Mouse (Mus musculus) heart, embryonic 14.5 days (tissue): ENCODE measurements around the gene Psmd9. TPM values are rescaled to one million over a fixed set of nuclear protein-coding genes. Genes with fewer than 3 reads are reported as not detected.

ENCODE experiments used
- ATAC-seq: fragments of 200-750 bp; cut with Nextera tagmentation; 2 replicates; pipeline ENCODE4 v1.8.0; 2017; ENCODE audit warnings: low read depth, moderate TSS enrichment; ENCODE audit not compliant: insufficient number of reproducible peaks, insufficient read depth, low FRiP score
- H3K27ac ChIP-seq, 2 experiments: fragments of 200-500 bp in 1 of 2; fragments of 300-500 bp in 1 of 2; sonication (generic) in 1 of 2; replicated peaks in 1 of 2; 2 replicates each; pipeline ENCODE4 v1.5.1; 2012 to 2014; ENCODE audit warnings: low read depth in 2 of 2, low read length in 2 of 2, control low read depth in 1 of 2, mild to moderate bottlenecking in 1 of 2, mixed read lengths in 1 of 2; ENCODE audit not compliant: control insufficient read depth in 1 of 2, insufficient read depth in 1 of 2
- H3K27me3 ChIP-seq: fragments of 300-500 bp; sonication (generic); 2 replicates; pipeline ENCODE4 v1.6.1; 2014; ENCODE audit warnings: mild to moderate bottlenecking, low read length, control low read depth; ENCODE audit not compliant: control insufficient read depth, insufficient read depth
- H3K36me3 ChIP-seq: fragments of 300-500 bp; sonication (generic); 2 replicates; pipeline ENCODE4 v1.6.1; 2014; ENCODE audit warnings: mild to moderate bottlenecking, control low read depth, low read length, mixed read lengths; ENCODE audit not compliant: control insufficient read depth, insufficient read depth
- H3K4me1 ChIP-seq, 2 experiments: fragments of 200-500 bp in 1 of 2; fragments of 300-500 bp in 1 of 2; sonication (generic) in 1 of 2; 2 replicates each; pipeline ENCODE4 v1.6.1; 2012 to 2014; ENCODE audit warnings: low read length in 2 of 2, control low read depth in 1 of 2, mixed read lengths in 1 of 2; ENCODE audit not compliant: control insufficient read depth in 2 of 2, insufficient read depth in 2 of 2
- H3K4me2 ChIP-seq: fragments of 300-500 bp; sonication (generic); 2 replicates; pipeline ENCODE4 v1.6.1; 2014; ENCODE audit warnings: mild to moderate bottlenecking, low read length
- H3K4me3 ChIP-seq, 2 experiments: fragments of 200-500 bp in 1 of 2; fragments of 300-500 bp in 1 of 2; sonication (generic) in 1 of 2; 2 replicates each; pipeline ENCODE4 v1.5.1; 2012 to 2014; ENCODE audit warnings: low read length in 2 of 2, mild to moderate bottlenecking in 2 of 2, control low read depth in 1 of 2, low read depth in 1 of 2, moderate library complexity in 1 of 2; ENCODE audit not compliant: control insufficient read depth in 1 of 2, insufficient read depth in 1 of 2
- H3K9ac ChIP-seq: fragments of 300-500 bp; sonication (generic); 2 replicates; pipeline ENCODE4 v1.6.1; 2014; ENCODE audit warnings: mild to moderate bottlenecking, low read length
- H3K9me3 ChIP-seq: fragments of 300-500 bp; sonication (generic); 2 replicates; pipeline ENCODE4 v1.6.1; 2016; ENCODE audit warnings: low read length, control low read depth; ENCODE audit not compliant: control insufficient read depth
- WGBS: fragments of 180-500 bp; shearing (Covaris S2); extraction: QIAGEN DNeasy Blood & Tissue Kit; methylation state at CpG from one replicate; pipeline ENCODE4 v1.1.7; 2014; 5-methylcytosine and 5-hydroxymethylcytosine counted together
- polyA plus RNA-seq: library from polyadenylated mRNA; unstranded; fragments of >200 nt; fragmentation: Nextera tagmentation; extraction: Ambion mirVana; gene quantifications from 2 replicates; pipeline ENCODE4 v1.2.1, GENCODE M21; 2014

Psmd9 gene
- polyA plus RNA-seq, 1 experiment from 2014 or later: 64.3 TPM

- Histone ChIP-seq H3K27ac (peak overlapping the region; percentile 100), H3K9me3 (no peaks in the 10 kb centered on the region), H3K4me2 (peak overlapping the region; percentile 95), H3K36me3 (0 out of 2 replicates have a peak, but pooled peaks cover 15% of the 10 kb centered on the region), H3K9ac (peak overlapping the region; percentile 100), H3K27me3 (no peaks in the 10 kb centered on the region), H3K4me1 (peaks cover 60 to 70% of the 10 kb centered on the region in 2 experiments), H3K4me3 (peak overlapping the region; percentile 29 to 93)
- peak; percentile 10; the same call in 1 of the 2 replicates for ATAC-seq
- 3% methylated on average over 13 of the region's 13 CpGs for WGBS
These were observed 34.9 kb upstream of the Psmd9 start for GRCm38 (mm10) chr5:123134186-123134874.

- Histone ChIP-seq H3K4me1 (peaks cover 62 to 73% of the 10 kb centered on the region in 2 experiments), H3K9ac (peak overlapping the region; percentile 100), H3K4me2 (peak overlapping the region; percentile 95), H3K27me3 (no peaks in the 10 kb centered on the region), H3K4me3 (peak overlapping the region; percentile 29 to 93), H3K36me3 (0 out of 2 replicates have a peak, but pooled peaks cover 10% of the 10 kb centered on the region), H3K9me3 (no peaks in the 10 kb centered on the region), H3K27ac (peak overlapping the region; percentile 100)
- WGBS: 5% methylated on average over 8 of the region's 8 CpGs
- no peak for ATAC-seq
These were observed 34.3 kb upstream of the Psmd9 start for GRCm38 (mm10) chr5:123134875-123135382.

GRCm38 (mm10) chr5:123135471-123136360 lies 33.5 kb upstream of the Psmd9 start:
- H3K36me3 ChIP-seq: 0 out of 2 replicates have a peak, but pooled peaks cover 10% of the 10 kb centered on the region
- H3K27ac ChIP-seq: peak overlapping the region; percentile 100
- ATAC-seq: peak; percentile 48
- H3K4me2 ChIP-seq: peak overlapping the region; percentile 95
- 1% methylated on average over 30 of the region's 30 CpGs for WGBS
- H3K9ac ChIP-seq: peak overlapping the region; percentile 100
- peaks cover 62 to 73% of the 10 kb centered on the region in 2 experiments for H3K4me1 ChIP-seq
- no peaks in the 10 kb centered on the region for H3K27me3 ChIP-seq
- peak overlapping the region; percentile 29 to 93 for H3K4me3 ChIP-seq
- no peaks in the 10 kb centered on the region for H3K9me3 ChIP-seq

- peak overlapping the region; percentile 95 for H3K4me2 ChIP-seq
- WGBS: under 1% methylated on average over 13 of the region's 13 CpGs
- peaks cover 62 to 73% of the 10 kb centered on the region in 2 experiments for H3K4me1 ChIP-seq
- H3K4me3 ChIP-seq: peak overlapping the region; percentile 29 to 93
- H3K9me3 ChIP-seq: no peaks in the 10 kb centered on the region
- peak overlapping the region; percentile 100 for H3K27ac ChIP-seq
- H3K9ac ChIP-seq: peak overlapping the region; percentile 100
- no peaks in the 10 kb centered on the region for H3K27me3 ChIP-seq
- H3K36me3 ChIP-seq: 0 out of 2 replicates have a peak, but pooled peaks cover 10% of the 10 kb centered on the region
- ATAC-seq: peak; percentile 63
These were observed 32.7 kb upstream of the Psmd9 start for GRCm38 (mm10) chr5:123136361-123137043.

GRCm38 (mm10) chr5:123137044-123137909 lies 31.9 kb upstream of the Psmd9 start:
- H3K4me3 ChIP-seq: peak overlapping the region; percentile 29 to 93
- H3K9ac ChIP-seq: peak overlapping the region; percentile 100
- H3K27me3 ChIP-seq: no peaks in the 10 kb centered on the region
- peak overlapping the region; percentile 95 for H3K4me2 ChIP-seq
- WGBS: 3% methylated on average over 20 of the region's 20 CpGs
- no peaks in the 10 kb centered on the region for H3K9me3 ChIP-seq
- H3K4me1 ChIP-seq: peaks cover 58 to 67% of the 10 kb centered on the region in 2 experiments
- ATAC-seq: no peak
- 0 out of 2 replicates have a peak, but pooled peaks cover 10% of the 10 kb centered on the region for H3K36me3 ChIP-seq
- peak overlapping the region; percentile 100 for H3K27ac ChIP-seq

- WGBS: 0% methylated on average over 5 of the region's 6 CpGs
- ATAC-seq: no peak
- Histone ChIP-seq H3K9me3 (no peaks in the 10 kb centered on the region), H3K36me3 (0 out of 2 replicates have a peak, but pooled peaks cover 10% of the 10 kb centered on the region), H3K27me3 (no peaks in the 10 kb centered on the region), H3K27ac (peak overlapping the region; percentile 100), H3K4me3 (peak overlapping the region; percentile 29 to 93), H3K9ac (peak overlapping the region; percentile 100), H3K4me2 (peak overlapping the region; percentile 95), H3K4me1 (peaks cover 52 to 61% of the 10 kb centered on the region in 2 experiments)
These were observed 31.3 kb upstream of the Psmd9 start for GRCm38 (mm10) chr5:123137910-123138229.
